Mouse (Mus musculus) intestine, postnatal 0 days (tissue): ENCODE results near the gene Gm13889. TPM values are rescaled to one million over a fixed set of nuclear protein-coding genes. Genes with fewer than 3 reads are reported as not detected.

Source experiments
- ATAC-seq: fragments of 200-750 bp; cut with Nextera tagmentation; 2 replicates; pipeline ENCODE4 v1.8.0; 2017; ENCODE audit warnings: mild to moderate bottlenecking, moderate TSS enrichment, moderate library complexity
- H3K27ac ChIP-seq: fragments of 300-500 bp; sonication (generic); 2 replicates; pipeline ENCODE4 v1.5.1; 2014; ENCODE audit warnings: mild to moderate bottlenecking, low read depth, low read length, moderate library complexity
- H3K27me3 ChIP-seq: fragments of 300-500 bp; sonication (generic); replicated peaks from 2 replicates; pipeline ENCODE4 v1.6.1; 2014; ENCODE audit warnings: low read length, mixed read lengths; ENCODE audit not compliant: control insufficient read depth, insufficient read depth
- H3K36me3 ChIP-seq: fragments of 300-500 bp; sonication (generic); 2 replicates; pipeline ENCODE4 v1.6.1; 2014; ENCODE audit warnings: mild to moderate bottlenecking, moderate library complexity; ENCODE audit not compliant: control insufficient read depth, insufficient read depth
- H3K4me1 ChIP-seq: fragments of 300-500 bp; sonication (generic); replicated peaks from 2 replicates; pipeline ENCODE4 v1.6.1; 2014; ENCODE audit warnings: antibody characterized with exemption, low read length, mixed read lengths; ENCODE audit not compliant: control insufficient read depth, insufficient read depth
- H3K4me2 ChIP-seq: fragments of 300-500 bp; sonication (generic); replicated peaks from 2 replicates; pipeline ENCODE4 v1.6.1; 2014; ENCODE audit warnings: low read depth, mild to moderate bottlenecking, moderate library complexity
- H3K4me3 ChIP-seq: fragments of 300-500 bp; sonication (generic); 2 replicates; pipeline ENCODE4 v1.5.1; 2014; ENCODE audit warnings: low read depth, low read length
- H3K9ac ChIP-seq: fragments of 300-500 bp; sonication (generic); 2 replicates; pipeline ENCODE4 v1.6.1; 2014; ENCODE audit warnings: mild to moderate bottlenecking, low read depth, low read length
- H3K9me3 ChIP-seq: fragments of 300-500 bp; sonication (generic); 2 replicates; pipeline ENCODE4 v1.6.1; 2016; ENCODE audit warnings: mixed run types; ENCODE audit not compliant: control insufficient read depth
- CTCF ChIP-seq: sonication (generic); IDR thresholded peaks from 2 replicates; pipeline ENCODE4 v1.5.1; 2016; ENCODE audit warnings: low read depth, mild to moderate bottlenecking, control low read depth, antibody characterized with exemption, moderate library complexity
- WGBS: fragments of 180-500 bp; shearing (Covaris S2); extraction: QIAGEN DNeasy Blood & Tissue Kit; methylation state at CpG from one replicate; pipeline ENCODE4 v1.1.7; 2014; 5-methylcytosine and 5-hydroxymethylcytosine counted together
- polyA plus RNA-seq: library from polyadenylated mRNA; unstranded; fragments of >200 nt; fragmentation: Nextera tagmentation; extraction: Ambion mirVana; gene quantifications from 2 replicates; pipeline ENCODE4 v1.2.1, GENCODE M21; 2015

Gene Gm13889
- polyA plus RNA-seq, 1 experiment from 2014 or later, result 33.7 TPM

DNA sequence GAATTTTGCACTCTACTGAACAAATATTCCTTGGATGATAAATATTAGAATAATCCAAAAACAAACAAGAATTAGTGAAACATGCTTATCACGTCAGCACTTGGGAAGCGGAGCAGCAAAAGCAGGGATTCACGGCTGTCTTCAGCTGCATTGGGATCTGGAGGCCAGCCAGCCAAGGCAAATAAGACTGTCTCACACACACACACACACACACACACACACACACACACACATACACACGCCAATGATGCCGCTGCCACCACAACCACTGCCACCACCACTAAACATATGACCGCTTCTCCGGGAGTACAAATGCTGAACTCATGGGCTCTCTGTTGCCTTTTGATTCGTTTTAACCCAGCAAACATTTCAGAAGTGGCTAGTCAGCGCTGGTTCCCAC lies 3.3 kb downstream of the Gm13889 start:
- H3K9me3 ChIP-seq, result 0 out of 2 replicates have a peak, but pooled peaks cover 5% of the 10 kb centered on the region
- 66% methylated on average over 9 of the region's 9 CpGs for WGBS
- ATAC-seq, result no peak
- H3K27me3 ChIP-seq, result peaks cover 31% of the 10 kb centered on the region
- no peaks in the 10 kb centered on the region for H3K36me3 ChIP-seq
- H3K4me3 ChIP-seq, result no peak overlapping the region
- TF ChIP-seq CTCF, result no peak
- no peaks in the 10 kb centered on the region for H3K4me1 ChIP-seq
- H3K27ac ChIP-seq, result no peak overlapping the region
- no peak overlapping the region for H3K9ac ChIP-seq
- peak overlapping the region; percentile 74 for H3K4me2 ChIP-seq

DNA sequence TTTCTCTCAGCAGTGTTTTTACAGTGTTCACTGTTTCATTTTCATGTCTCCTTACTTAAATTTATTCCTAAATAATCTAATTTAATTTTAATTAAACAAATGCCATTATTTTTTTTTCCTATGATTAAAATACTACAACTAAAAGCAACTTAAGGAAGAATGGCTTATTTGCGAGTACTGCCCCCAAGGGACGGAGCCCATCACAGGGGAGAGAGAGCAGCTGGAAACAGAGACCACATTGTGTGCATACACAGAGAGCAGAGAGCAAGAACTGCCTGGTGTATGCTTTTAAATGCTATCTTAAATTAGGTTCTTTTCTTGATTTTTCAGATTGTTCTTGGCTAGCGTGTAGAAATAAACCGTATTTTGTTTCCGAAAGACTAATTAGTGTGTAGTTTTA lies 10.0 kb downstream of the Gm13889 start:
- ATAC-seq, result no peak
- Histone ChIP-seq H3K27me3 (no peaks in the 10 kb centered on the region; the same call in 1 of the 2 replicates), H3K9me3 (0 out of 2 replicates have a peak, but pooled peaks cover 5% of the 10 kb centered on the region), H3K9ac (no peak overlapping the region), H3K36me3 (no peaks in the 10 kb centered on the region), H3K27ac (no peak overlapping the region), H3K4me2 (no peak overlapping the region), H3K4me1 (no peaks in the 10 kb centered on the region), H3K4me3 (no peak overlapping the region)
- TF ChIP-seq CTCF, result no peak
- 64% methylated on average over 5 of the region's 5 CpGs for WGBS

DNA sequence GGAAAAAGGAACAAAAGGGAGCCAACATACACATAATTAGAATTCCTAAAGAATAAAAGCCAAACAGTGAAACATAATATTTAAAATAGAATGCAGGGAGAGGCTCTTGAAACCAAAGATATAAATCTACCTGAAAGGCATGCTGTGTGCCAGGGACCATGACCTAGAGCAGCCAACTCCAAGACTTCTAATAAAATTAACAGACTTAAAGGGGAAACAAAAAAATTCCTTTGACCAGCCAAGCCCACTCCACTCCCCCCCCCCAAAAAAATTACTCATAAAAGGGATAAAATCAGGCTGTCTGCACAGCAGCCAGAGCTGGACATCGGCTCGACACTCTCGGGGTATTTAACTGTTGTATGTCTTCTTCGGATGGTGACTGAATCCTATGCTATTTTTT lies 12.1 kb downstream of the Gm13889 start:
- Histone ChIP-seq H3K27ac (no peak overlapping the region), H3K36me3 (no peaks in the 10 kb centered on the region), H3K9me3 (0 out of 2 replicates have a peak, but pooled peaks cover 5% of the 10 kb centered on the region), H3K27me3 (no peaks in the 10 kb centered on the region; the same call in 1 of the 2 replicates), H3K9ac (no peak overlapping the region), H3K4me1 (no peaks in the 10 kb centered on the region), H3K4me2 (no peak overlapping the region), H3K4me3 (no peak overlapping the region)
- no peak for ATAC-seq
- TF ChIP-seq CTCF, result no peak
- 80% methylated on average over 4 of the region's 4 CpGs for WGBS

DNA sequence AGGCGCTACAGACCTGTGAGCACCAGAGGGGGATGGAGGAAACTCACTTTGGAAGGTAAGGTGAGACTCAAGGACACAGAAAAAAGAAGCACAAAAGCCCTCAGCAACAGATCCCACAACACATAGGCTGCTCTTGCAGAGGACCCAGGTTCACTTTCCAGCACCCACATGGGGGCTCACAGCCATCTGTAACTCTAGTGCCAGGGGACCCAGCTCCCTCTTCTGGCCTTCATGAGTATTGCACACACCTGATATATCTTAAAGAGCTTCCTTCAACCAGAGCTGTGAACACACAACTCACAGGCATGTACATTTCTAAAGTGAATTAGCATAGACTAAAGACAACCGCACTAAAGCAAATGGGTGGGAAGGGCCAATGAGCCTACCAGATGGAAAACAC lies 12.9 kb downstream of the Gm13889 start:
- no peak overlapping the region for H3K27ac ChIP-seq
- TF ChIP-seq CTCF, result peak; percentile 37; the same call in 1 of the 2 replicates
- H3K27me3 ChIP-seq, result no peaks in the 10 kb centered on the region; the same call in 1 of the 2 replicates
- WGBS, result 82% methylated on average over 2 of the region's 2 CpGs
- no peak overlapping the region for H3K9ac ChIP-seq
- no peaks in the 10 kb centered on the region for H3K4me1 ChIP-seq
- H3K4me2 ChIP-seq, result no peak overlapping the region
- ATAC-seq, result no peak
- no peak overlapping the region for H3K4me3 ChIP-seq
- H3K36me3 ChIP-seq, result no peaks in the 10 kb centered on the region
- H3K9me3 ChIP-seq, result 0 out of 2 replicates have a peak, but pooled peaks cover 4% of the 10 kb centered on the region

DNA sequence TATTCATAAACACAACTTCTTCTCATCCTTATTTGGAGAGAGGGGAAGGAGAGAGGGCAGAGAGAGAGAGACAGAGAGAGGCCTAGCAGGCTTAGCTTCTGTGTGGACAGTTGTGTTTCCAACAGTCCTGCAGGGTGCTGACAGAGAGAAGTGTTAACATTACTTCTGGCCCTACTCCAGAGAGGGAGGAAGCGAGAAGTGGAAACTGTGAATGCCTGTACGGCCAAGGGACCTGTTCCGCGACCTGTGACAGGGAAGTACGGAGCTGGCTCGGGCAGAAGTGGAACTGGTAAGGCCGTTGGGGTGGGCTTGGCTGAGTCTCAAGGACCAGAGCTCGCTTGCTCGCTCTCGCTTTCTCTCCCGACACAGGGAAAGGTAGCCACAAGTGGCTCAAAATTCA lies 15.3 kb downstream of the Gm13889 start:
- Histone ChIP-seq H3K9ac (no peak overlapping the region), H3K27me3 (no peaks in the 10 kb centered on the region), H3K4me1 (no peaks in the 10 kb centered on the region), H3K27ac (no peak overlapping the region), H3K4me2 (no peak overlapping the region), H3K4me3 (no peak overlapping the region), H3K36me3 (no peaks in the 10 kb centered on the region), H3K9me3 (no peaks in the 10 kb centered on the region)
- WGBS, result 64% methylated on average over 11 of the region's 11 CpGs
- no peak for TF ChIP-seq CTCF
- no peak for ATAC-seq

DNA sequence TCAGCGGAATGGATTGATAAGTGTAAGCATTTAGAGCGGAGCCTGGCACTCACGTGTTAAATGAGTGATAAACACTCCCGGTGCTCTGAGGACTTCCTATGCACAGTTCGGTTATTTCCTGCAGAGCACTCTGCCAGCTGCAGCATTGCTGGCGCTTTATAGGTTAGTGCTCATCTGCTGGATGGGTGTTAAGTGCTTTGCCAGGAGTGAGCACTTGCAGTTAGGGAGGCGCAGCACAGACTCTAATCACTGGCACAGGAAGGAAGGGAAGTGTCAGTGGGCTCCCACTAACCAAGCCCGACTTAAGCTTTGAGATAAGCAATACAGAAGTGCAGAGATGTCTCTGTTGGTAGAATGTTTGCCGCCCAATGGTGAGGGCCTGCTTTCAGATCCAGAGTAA lies 18.5 kb downstream of the Gm13889 start:
- Histone ChIP-seq H3K9ac (no peak overlapping the region), H3K4me2 (no peak overlapping the region), H3K4me3 (no peak overlapping the region), H3K4me1 (no peaks in the 10 kb centered on the region), H3K27me3 (no peaks in the 10 kb centered on the region), H3K27ac (no peak overlapping the region), H3K36me3 (no peaks in the 10 kb centered on the region), H3K9me3 (no peaks in the 10 kb centered on the region)
- 45% methylated on average over 9 of the region's 9 CpGs for WGBS
- no peak for ATAC-seq
- TF ChIP-seq CTCF, result no peak

DNA sequence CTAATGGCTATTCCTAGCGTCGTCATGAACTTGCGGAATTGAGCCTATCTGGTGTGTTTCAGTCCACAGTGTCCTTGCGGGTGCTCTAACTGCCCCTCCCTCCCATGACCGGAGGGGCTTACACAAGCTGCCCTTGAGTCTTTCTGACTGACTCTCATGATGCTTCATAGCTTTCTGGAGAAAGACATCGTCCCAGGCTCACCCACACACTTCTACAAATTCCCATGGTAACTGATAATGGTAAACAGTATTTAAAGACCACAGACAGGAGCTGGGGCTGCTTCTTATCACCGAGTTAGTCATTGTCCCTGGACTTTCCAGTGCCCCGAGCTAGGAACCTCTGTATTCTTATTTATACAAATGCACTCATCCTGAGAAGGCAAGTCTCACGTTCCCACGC lies 28.1 kb downstream of the Gm13889 start:
- 65% methylated on average over 10 of the region's 10 CpGs for WGBS
- TF ChIP-seq CTCF, result no peak
- H3K27me3 ChIP-seq, result no peaks in the 10 kb centered on the region
- no peak overlapping the region for H3K9ac ChIP-seq
- no peaks in the 10 kb centered on the region for H3K9me3 ChIP-seq
- no peaks in the 10 kb centered on the region for H3K4me1 ChIP-seq
- no peak overlapping the region for H3K4me3 ChIP-seq
- H3K36me3 ChIP-seq, result no peaks in the 10 kb centered on the region
- no peak for ATAC-seq
- no peak overlapping the region for H3K4me2 ChIP-seq
- H3K27ac ChIP-seq, result no peak overlapping the region
